Mouse (Mus musculus) C2C12 (cell line): Measurements from ENCODE around the gene Pdzd7. TPM values are rescaled to one million over a fixed set of nuclear protein-coding genes. Genes with fewer than 3 reads are reported as not detected.

Experiments used
- H3K27me3 ChIP-seq: one replicate; pipeline ENCODE4 v1.6.1; 2011; ENCODE audit not compliant: control insufficient read depth, insufficient read depth, insufficient read length
- H3K36me3 ChIP-seq: one replicate; pipeline ENCODE4 v1.6.1; 2011; ENCODE audit not compliant: control insufficient read depth, insufficient read depth
- H3K4me3 ChIP-seq: one replicate; pipeline ENCODE4 v1.5.1; 2011; ENCODE audit warnings: mild to moderate bottlenecking, control low read depth; ENCODE audit not compliant: poor library complexity, insufficient read depth, severe bottlenecking
- H3K79me2 ChIP-seq: one replicate; pipeline ENCODE4 v1.6.1; 2011; ENCODE audit not compliant: control insufficient read depth, insufficient read depth
- H3K79me3 ChIP-seq: one replicate; pipeline ENCODE4 v1.6.1; 2011; ENCODE audit warnings: low read depth, control low read depth
- H3ac ChIP-seq: one replicate; pipeline ENCODE3; 2011; ENCODE audit warnings: low read depth; ENCODE audit not compliant: control insufficient read depth, insufficient read length
- CEBPB ChIP-seq: IDR thresholded peaks from one replicate; pipeline ENCODE4 v1.6.1; 2011; ENCODE audit warnings: low read depth, mild to moderate bottlenecking, control low read depth, moderate library complexity
- CTCF ChIP-seq: IDR thresholded peaks from one replicate; pipeline ENCODE4 v1.5.1; 2011; ENCODE audit not compliant: control insufficient read depth, insufficient read depth, insufficient read length
- FOSL1 ChIP-seq: IDR thresholded peaks from one replicate; pipeline ENCODE4 v1.8.0; 2011; ENCODE audit warnings: mild to moderate bottlenecking, low read length; ENCODE audit not compliant: poor library complexity, insufficient read depth, severe bottlenecking
- MAX ChIP-seq: IDR thresholded peaks from one replicate; pipeline ENCODE4 v1.6.1; 2011; ENCODE audit warnings: mild to moderate bottlenecking, control low read depth
- MYOD1 ChIP-seq: IDR thresholded peaks from one replicate; pipeline ENCODE4 v1.6.1; 2011; ENCODE audit warnings: low read depth; ENCODE audit not compliant: control insufficient read depth, insufficient read length
- MYOG ChIP-seq: IDR thresholded peaks from one replicate; pipeline ENCODE4 v1.6.1; 2011; ENCODE audit not compliant: control insufficient read depth, insufficient read length; ENCODE audit errors: extremely low read depth
- USF1 ChIP-seq: IDR thresholded peaks from one replicate; pipeline ENCODE4 v1.6.1; 2011; ENCODE audit warnings: low read depth, mild to moderate bottlenecking, control low read depth, moderate library complexity
- polyA plus RNA-seq: library from polyadenylated mRNA; unstranded; fragments of >200 nt; fragmentation: generic; extraction: Trizol; gene quantifications from one replicate; pipeline ENCODE4 v1.2.1, GENCODE M21; 2012; ENCODE audit warnings: missing spikeins

Gene Pdzd7
- polyA plus RNA-seq, 1 experiment: 0.14 TPM

DNA sequence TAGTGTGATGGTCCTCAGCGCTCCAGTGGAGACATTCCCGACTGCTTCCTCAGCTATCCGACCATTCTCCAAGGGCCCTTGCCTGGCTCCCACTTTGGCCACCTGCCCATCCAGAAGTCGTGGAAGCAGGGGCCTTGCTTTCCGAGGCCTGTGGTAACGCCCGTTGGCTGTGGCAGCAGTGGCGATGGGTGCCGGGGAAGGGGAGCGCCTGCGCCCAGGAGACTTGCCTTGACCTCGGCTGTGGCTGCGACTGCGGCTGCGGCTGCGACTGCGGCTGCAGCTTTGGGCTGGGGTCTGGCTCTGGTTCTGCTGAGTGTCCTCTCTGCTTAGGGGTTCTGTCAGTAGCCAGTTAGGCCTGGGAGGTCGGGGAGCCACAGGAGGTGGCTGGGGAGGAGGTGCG lies 16.8 kb downstream of the Pdzd7 start:
- peaks cover 5% of the 10 kb centered on the region for H3K79me2 ChIP-seq
- H3K79me3 ChIP-seq: peaks cover 1% of the 10 kb centered on the region
- H3ac ChIP-seq: no peak overlapping the region
- TF ChIP-seq CTCF (no peak), MYOD1 (no peak), MYOG (no peak), USF1 (no peak), FOSL1 (no peak)
- peaks cover 14% of the 10 kb centered on the region for H3K36me3 ChIP-seq
- no peaks in the 10 kb centered on the region for H3K27me3 ChIP-seq
- no peak overlapping the region for H3K4me3 ChIP-seq

DNA sequence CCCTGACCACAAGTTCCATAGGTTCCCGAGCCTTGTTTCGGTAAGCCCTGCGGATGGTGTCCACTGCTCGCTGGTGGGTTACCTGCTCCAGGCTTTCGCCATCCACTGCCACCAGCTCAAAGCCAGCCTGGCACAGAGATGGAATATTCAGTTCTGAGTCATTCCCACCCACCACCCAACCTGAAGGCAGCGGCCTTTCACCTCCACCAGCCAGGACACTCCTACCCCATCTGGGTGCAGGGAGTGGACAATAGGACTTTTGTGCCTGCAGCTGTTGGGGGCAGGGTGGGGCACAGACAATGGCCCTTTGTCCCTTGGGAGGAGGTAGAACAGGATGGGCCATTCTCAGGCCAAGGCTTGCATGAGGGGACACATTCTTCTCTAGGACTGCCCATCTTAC lies 17.7 kb downstream of the Pdzd7 start:
- no peak for TF ChIP-seq FOSL1
- Histone ChIP-seq H3K36me3 (peaks cover 14% of the 10 kb centered on the region), H3K79me2 (peaks cover 14% of the 10 kb centered on the region), H3K27me3 (no peaks in the 10 kb centered on the region), H3ac (no peak overlapping the region), H3K4me3 (no peak overlapping the region), H3K79me3 (peaks cover 1% of the 10 kb centered on the region)

- H3K79me3 ChIP-seq: peaks cover 5% of the 10 kb centered on the region
- no peak overlapping the region for H3K4me3 ChIP-seq
- H3K36me3 ChIP-seq: peaks cover 21% of the 10 kb centered on the region
- peaks cover 21% of the 10 kb centered on the region for H3K79me2 ChIP-seq
- no peak overlapping the region for H3ac ChIP-seq
- no peak for TF ChIP-seq MYOG
- TF ChIP-seq FOSL1: no peak
- no peak for TF ChIP-seq MAX
- TF ChIP-seq CTCF: no peak
- TF ChIP-seq MYOD1: no peak
- TF ChIP-seq CEBPB: no peak
- TF ChIP-seq USF1: no peak
- H3K27me3 ChIP-seq: no peaks in the 10 kb centered on the region
Measured at GRCm38 (mm10) chr19:45026958-45027670, 18.4 kb downstream of the Pdzd7 start.

DNA sequence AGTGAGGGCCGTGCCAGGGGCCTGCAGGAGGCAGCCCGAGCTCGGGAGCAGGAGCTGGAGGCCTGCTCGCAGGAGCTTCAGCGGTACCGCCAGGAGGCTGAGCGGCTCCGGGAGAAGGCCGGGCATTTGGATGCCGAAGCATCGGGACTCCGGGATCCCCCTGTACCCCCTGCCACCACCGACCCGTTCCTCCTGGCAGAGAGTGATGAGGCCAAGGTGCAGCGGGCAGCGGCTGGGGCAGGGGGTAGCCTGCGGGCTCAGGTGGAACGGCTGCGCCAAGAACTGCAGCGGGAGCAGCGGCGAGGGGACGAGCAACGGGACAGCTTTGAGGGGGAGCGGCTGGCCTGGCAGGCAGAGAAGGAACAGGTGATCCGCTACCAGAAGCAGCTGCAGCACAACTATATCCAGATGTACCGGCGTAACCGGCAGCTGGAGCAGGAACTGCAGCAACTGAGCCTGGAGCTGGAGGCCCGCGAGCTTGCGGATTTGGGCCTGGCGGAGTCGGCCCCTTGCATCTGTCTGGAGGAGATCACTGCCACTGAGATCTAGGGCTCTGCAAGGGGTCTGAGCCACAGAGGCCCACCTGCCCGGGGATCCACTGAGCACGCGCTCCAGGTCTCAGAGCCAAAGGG lies 19.5 kb downstream of the Pdzd7 start:
- peaks cover 31% of the 10 kb centered on the region for H3K36me3 ChIP-seq

DNA sequence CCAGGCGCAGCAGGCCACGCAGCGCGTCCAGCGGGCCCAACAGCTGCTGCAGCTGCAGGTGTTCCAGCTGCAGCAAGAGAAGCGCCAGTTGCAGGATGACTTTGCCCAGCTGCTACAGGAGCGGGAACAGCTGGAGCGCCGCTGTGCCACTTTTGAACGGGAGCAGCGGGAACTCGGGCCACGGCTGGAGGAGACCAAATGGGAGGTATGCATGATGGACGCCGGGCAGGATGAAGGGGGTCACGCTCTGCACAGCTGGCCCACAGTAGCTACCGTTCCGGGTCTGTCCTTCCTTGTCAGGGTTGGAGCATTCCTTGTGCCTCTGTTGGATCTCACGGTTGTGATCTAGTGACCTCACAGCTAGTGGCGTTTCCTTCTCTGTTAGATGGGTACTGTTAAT lies 20.7 kb downstream of the Pdzd7 start:
- Histone ChIP-seq H3K4me3 (no peak overlapping the region), H3K36me3 (peaks cover 32% of the 10 kb centered on the region), H3K79me2 (peaks cover 44% of the 10 kb centered on the region), H3K27me3 (no peaks in the 10 kb centered on the region), H3K79me3 (peaks cover 25% of the 10 kb centered on the region), H3ac (no peak overlapping the region)
- TF ChIP-seq USF1 (no peak), CEBPB (no peak), MYOD1 (no peak), CTCF (no peak), MYOG (no peak), FOSL1 (no peak), MAX (no peak)

More for the DNA sequence above, 19.5 kb downstream of the Pdzd7 start:
- H3ac ChIP-seq: no peak overlapping the region
- H3K27me3 ChIP-seq: no peaks in the 10 kb centered on the region
- TF ChIP-seq MYOG: no peak
- no peak for TF ChIP-seq FOSL1
- TF ChIP-seq MYOD1: no peak
- TF ChIP-seq USF1: no peak
- TF ChIP-seq CEBPB: no peak
- TF ChIP-seq CTCF: no peak
- TF ChIP-seq MAX: no peak
- peaks cover 13% of the 10 kb centered on the region for H3K79me3 ChIP-seq
- no peak overlapping the region for H3K4me3 ChIP-seq
- peaks cover 32% of the 10 kb centered on the region for H3K79me2 ChIP-seq

GRCm38 (mm10) chr19:45023993-45024392 lies 21.5 kb downstream of the Pdzd7 start:
- H3K79me2 ChIP-seq: peaks cover 52% of the 10 kb centered on the region
- no peak for TF ChIP-seq USF1
- TF ChIP-seq CTCF: no peak
- TF ChIP-seq CEBPB: no peak
- TF ChIP-seq MYOD1: no peak
- TF ChIP-seq MAX: no peak
- no peak for TF ChIP-seq MYOG
- no peak for TF ChIP-seq FOSL1
- H3K36me3 ChIP-seq: peaks cover 32% of the 10 kb centered on the region
- no peak overlapping the region for H3ac ChIP-seq
- H3K4me3 ChIP-seq: no peak overlapping the region
- no peaks in the 10 kb centered on the region for H3K27me3 ChIP-seq
- peaks cover 33% of the 10 kb centered on the region for H3K79me3 ChIP-seq
